Mouse (Mus musculus): Measurements from ENCODE around the gene Vmn2r33.
"Not testable (repeated sequence)": the region's sequence is repeated elsewhere in the genome, so short reads cannot be mapped to it uniquely, and the experiment has no call there.

Vmn2r33 gene

GRCm38 (mm10) chr7:7566686-7567085 is at the start of gene Vmn2r33:
Gene Vmn2r33 (minus strand): TSS chr7:7566786.
- DNase-seq (ENCODE audit: low spot score), result not testable (repeated sequence)

All from yolk sac, embryonic 10.5 days (tissue).